Mouse (Mus musculus) heart, postnatal 4 days (tissue): Measurements from ENCODE around the gene Vcp. TPM values are rescaled to one million over a fixed set of nuclear protein-coding genes. Genes with fewer than 3 reads are reported as not detected.
A peak's percentile ranks its signal among the peaks of the same experiment; 100 is the strongest.

Experiments
- DNase-seq: peaks from one replicate; pipeline ENCODE4 v3.0.0; 2021
- total RNA-seq, 2 experiments: library from RNA; stranded (reverse); gene quantifications; 2 replicates each; pipeline ENCODE4 v1.2.3; 2021

Gene Vcp
- 100 to 1,000 TPM; 291 to 295 TPM for total RNA-seq

DNA sequence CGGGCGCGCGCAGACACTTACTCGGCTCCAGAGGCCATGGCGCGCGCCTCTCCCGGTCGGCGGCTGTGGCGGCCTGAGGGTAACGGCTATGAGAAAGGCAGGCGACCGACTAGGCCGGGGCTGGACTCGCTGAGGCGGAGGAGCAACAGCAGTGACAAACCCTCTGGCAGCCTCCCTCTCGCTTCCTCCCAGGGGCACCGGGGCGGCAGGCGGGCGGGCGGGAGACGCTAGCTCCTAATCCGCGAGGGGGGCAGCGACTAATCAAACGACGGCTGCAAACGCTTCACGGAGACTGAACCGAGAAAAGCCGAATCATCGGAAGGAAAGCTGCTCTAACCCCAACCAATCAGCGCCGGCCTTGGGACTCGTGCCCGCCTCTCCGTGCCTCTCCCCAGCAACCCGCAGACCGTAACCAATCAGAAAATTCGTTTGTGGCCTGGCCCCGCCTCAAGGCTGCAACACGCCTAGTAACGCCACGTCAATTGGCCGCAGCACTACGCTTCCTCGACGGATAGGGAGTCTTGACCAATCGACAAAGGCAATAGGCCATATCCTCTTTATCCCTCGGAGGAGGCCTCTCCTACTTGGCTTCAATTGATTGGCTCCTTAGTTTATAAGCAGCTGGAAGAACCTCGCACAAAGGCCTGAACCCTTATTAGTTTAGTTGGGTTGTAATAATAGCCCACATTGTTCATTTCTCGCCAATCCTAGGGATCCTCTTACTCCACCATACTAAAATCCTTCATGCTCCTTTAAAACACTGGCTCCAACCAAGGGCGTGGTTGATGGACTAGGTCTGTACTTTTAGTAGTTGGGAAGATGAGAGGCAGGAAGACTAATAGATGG lies at the start of gene Vcp:
Gene Vcp (minus strand): TSS at position 367 of the 846 bp plus-strand sequence.
- DNase-seq: peak; percentile 100

DNA sequence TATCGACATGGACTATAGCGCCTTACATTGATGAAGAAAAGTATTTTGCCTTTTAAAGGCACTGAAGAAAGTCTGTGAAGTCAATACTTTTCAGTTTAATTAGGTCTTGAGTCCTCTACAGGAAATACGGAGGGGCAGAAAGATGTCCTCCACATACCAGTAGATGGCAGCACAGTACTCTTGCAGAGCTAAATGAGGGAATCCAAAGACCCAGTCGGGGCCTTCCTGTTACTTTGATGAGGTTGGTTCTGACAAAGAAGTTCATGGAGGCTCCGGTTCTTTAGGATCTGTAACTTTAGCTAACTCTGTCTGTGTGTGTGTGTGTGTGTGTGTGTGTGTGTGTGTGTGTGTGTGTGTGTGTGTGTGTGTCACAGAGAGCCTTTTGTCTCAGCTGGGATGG lies 46.9 kb upstream of the Vcp start:
- DNase-seq: peak; percentile 81

- no peak for DNase-seq
Measured at GRCm38 (mm10) chr4:43046607-43047006, 46.3 kb upstream of the Vcp start.

GRCm38 (mm10) chr4:43045659-43046302 lies 45.5 kb upstream of the Vcp start, which contains the start of gene Fam214b:
Gene Fam214b, minus strand, starts transcription at chr4:43046220.
- DNase-seq: peak; percentile 99

- peak; percentile 39 for DNase-seq
Measured at GRCm38 (mm10) chr4:43045285-43045658, 45.0 kb upstream of the Vcp start.

GRCm38 (mm10) chr4:43044673-43045072 lies 44.4 kb upstream of the Vcp start:
- no peak for DNase-seq

- DNase-seq: peak; percentile 69
Measured at GRCm38 (mm10) chr4:43043644-43044357, 43.5 kb upstream of the Vcp start.

GRCm38 (mm10) chr4:43040881-43041547 lies 40.7 kb upstream of the Vcp start:
- no peak for DNase-seq

DNA sequence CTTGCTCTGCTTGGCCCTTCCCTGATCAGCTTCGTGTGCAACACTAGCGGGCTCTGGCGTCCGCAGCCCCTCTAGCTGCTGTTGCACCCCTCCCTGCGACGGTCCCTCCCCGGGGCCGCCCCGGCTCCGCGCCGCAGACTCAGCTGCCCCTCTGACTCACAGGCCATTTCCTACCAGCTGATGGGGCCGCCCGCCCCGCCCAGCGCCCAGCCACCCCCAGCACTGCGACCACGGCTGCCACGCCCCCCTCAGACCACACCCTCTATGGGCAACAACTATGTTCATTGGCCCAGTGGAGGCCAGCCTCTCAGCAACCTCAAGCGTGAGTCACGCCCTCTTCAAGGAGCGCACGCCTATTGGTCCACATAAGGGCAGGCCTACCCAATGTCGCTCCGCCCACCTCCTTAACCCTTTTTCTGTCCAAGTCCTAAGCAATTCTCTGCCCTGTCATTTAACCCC lies 39.8 kb upstream of the Vcp start:
- peak; percentile 97 for DNase-seq

- DNase-seq: no peak
Measured at GRCm38 (mm10) chr4:43039609-43040008, 39.3 kb upstream of the Vcp start.

GRCm38 (mm10) chr4:43038567-43039495 lies 38.5 kb upstream of the Vcp start:
- peak; percentile 61 for DNase-seq

DNA sequence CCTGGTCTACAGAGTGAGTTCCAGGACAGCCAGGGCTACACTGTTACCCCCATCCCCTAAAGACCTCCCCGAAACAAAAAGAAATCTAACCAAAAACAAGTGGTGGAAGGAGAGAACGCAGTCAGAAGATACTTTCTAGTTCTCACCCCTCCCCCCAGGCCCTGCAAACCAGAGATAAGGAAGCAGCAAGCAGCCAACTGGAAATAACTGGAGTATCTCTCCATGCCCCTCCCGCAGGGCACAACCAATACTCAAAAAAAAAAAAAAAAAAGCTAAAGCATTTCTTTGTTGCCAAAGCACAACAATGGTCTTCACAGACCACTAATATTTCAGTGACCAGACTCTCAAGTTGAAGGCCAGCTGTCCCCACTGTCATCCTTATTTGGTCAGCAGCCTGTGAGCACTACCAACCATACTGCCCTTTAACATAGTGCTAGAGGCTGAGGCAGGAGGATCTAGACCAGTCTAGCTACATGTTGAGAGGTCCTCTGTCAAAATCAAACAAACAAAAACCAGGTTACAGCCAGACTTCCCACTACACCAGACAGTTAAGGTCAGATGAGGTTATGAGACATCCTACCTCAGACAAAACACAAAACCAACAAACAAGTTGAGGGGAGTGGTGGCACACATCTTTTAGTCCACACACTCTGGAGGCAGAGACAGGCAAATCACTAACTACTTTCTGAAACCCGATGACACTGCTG lies 37.7 kb upstream of the Vcp start:
- DNase-seq: no peak

- no peak for DNase-seq
Measured at GRCm38 (mm10) chr4:43036356-43036755, 36.0 kb upstream of the Vcp start.

DNA sequence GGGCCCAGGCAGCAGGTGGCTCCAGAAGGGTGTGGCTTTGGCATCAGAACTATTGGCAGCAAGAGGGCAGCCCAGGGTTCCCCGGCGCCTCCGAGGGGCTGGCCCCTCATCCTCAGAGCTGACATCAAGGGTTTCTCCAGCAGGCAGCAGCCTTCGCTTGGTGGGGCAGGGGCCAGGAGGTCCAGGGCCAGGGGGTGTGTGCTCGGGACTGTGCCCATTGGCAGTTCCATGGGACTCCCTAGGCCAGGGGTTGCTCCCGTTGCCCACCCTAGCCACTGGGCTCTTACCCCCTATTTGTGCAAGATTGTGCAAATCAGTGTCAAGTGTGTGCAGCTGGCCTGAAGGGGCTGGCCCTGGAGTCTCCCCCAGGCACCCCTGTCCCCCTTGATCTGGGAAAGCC lies 35.5 kb upstream of the Vcp start:
- no peak for DNase-seq

DNA sequence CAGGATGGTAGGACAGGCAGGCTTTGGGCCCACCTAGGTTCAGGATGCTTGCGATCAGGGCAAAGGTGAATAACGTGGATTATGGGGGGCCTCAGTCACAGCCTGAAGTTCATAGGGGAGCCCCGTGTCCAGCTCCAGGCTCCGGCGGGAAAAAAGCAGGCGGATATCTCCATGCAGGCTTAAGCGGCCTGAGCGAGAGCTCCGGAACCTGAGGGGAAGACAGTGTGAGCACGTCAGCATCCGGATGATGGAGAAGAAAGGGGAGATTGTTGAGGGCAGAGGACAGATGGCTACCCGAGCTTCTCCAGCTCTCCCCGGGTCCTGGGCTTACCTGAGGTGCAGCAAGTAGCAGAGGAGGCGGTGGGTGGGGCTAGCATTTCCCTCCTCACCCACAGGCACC lies 33.2 kb upstream of the Vcp start:
- DNase-seq: no peak

DNA sequence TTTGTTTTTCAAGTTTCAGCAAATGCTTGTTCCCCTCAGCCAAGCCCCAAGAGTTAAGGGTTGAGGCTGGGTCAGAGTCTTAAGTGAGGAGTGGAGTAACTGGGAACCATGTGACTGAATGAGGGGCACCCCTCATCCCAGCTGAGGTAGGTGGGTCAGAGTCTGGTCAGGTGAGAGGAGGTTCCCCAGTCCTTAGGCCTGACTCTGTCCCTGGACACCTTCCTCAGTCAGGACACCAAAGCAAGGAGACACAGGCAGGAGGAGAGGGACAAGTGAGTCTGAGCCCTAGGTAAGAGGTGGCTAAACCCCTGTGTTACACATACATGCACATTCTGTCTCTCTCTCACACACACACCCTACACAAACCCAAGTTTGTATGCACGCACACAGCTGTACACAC lies 32.2 kb upstream of the Vcp start:
- DNase-seq: no peak

DNA sequence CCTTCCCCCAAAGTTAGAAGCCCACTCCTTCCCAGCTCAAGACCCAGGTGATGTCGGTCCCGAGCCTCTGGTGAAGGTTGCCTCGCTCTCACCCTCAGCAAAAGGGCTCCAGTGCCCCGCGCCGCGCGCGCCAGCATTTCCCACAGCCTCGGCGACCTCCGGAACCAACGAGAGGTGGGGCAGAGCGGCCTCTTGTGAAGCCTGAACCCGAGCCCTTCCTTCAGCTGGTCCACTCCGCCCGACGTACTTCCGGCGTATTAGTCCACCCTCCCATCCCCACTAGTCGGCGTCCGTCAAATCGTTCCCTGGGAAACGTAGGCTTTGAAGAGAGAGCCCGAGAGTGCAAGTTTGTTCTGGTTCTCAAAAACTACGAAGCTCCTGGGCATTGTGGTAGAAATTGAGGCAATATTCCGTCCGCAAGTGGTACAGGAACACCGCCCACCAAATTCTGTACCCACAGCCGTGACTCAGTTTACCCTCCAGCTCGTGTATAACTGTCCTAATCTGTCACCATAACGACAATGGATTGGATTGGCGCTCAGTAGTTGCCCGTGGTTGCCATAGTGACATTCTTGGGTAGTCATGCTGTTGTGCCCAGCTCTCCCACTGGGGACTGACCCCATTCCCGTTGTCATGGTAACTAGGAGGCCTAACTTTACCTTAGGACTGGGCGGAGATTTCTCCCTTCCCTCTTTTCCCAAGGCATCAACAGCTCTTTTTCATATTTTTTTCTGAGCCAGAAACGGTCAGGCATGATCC lies 31.1 kb upstream of the Vcp start, which contains the start of gene Stoml2:
Gene Stoml2 (minus strand): TSS at position 474 of the 759 bp plus-strand sequence.
- peak; percentile 93 for DNase-seq

DNA sequence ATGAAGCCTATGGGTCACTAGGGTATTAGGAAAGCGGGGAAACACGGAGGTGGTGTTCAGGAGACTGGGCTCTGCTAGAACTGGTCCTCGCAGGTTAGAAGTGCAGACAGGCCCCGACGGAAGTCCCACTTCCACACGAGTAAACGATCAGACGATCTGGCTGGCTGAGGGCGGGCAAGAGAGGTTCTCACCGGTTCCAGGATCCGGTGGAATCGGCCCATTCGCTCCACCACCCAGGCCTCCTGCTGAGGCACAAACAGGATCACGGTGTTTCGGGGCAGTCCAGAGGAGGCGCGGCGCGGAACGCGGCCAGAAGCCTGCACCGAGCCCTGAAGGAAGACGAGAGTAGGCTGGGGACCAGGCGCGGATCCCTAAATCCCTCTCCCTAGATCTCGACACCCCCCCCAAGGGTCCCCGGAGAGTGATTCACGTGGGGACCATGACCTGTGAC lies 30.5 kb upstream of the Vcp start:
- no peak for DNase-seq

DNA sequence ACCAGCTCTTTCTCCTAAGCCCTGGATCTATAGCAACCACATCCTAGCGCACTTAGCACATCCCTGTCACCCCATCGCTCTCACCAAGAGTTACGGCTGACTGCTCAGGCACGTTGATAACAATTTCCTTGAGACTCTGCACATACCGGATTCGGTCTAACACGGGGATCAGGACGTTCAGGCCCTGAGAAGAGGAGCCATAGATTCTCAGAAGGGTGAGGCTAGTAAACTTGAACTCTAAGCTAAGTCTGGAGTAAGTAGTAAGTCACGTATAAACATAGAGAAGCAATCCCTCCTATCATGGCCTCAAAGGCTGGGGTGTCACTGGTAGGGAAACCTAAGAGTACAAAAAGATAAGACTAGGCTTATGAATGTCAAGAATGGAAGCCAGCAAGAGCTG lies 30.0 kb upstream of the Vcp start:
- no peak for DNase-seq

- DNase-seq: no peak
Measured at GRCm38 (mm10) chr4:43029749-43030148, 29.4 kb upstream of the Vcp start.
